Mouse (Mus musculus): Measurements from ENCODE around the gene Rab3b.
"Not testable (repeated sequence)": the region's sequence is repeated elsewhere in the genome, so short reads cannot be mapped to it uniquely, and the experiment has no call there.

Rab3b gene

DNA sequence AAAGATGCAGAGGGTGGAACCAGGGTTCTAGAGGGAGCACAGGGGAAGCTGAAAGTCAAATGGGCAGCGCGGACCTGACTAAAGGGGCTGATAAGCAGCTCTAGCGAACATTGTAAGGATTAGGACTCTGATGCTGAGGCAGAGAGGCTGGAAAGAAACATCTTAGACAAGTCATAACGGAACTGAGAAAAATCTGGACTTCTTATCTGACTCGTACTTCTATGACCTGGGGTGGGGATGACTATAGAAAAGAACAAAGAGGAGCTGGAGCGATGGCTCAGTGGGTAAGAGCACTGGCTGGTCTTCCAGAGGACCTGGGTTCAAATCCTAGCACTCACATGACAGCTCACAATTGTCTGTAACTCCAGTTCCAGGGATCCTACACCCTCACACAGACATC, 962 bp upstream of the Rab3b start:
- in situ Hi-C loops (cut with MboI; ENCODE audit: low pct_unique_long_range_greater_than_20kb in 1 of 2, low sequenced_read_pairs in 2 of 2, unreplicated experiment in 1 of 2): loop anchor here in 1 of 2 experiments (10.0 kb wide), 1 partner anchor 97 kb away; no protein-coding TSS in a partner anchor

DNA sequence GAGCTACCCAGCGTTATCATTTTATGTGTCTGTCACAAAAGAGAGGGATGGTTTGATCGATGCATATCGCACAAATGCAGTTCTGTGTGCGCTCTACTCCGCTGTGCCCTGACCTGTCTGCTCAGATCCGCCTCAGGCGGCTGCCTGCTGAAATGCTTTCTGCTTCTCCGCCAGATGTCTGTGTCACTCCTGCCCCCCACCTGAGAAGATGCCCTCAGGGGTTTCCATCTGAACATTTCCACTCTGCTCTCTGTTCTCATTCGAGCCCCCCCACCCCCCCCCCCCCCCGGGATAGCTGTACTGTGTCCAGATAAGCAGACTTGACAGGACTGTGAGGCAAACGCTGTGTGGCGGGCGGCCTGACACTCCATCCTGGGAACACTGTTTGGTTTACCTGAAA, 5.0 kb downstream of the Rab3b start:
- in situ Hi-C loops (cut with MboI; ENCODE audit: low pct_unique_long_range_greater_than_20kb in 1 of 2, low sequenced_read_pairs in 2 of 2, unreplicated experiment in 1 of 2): no loop called here

DNA sequence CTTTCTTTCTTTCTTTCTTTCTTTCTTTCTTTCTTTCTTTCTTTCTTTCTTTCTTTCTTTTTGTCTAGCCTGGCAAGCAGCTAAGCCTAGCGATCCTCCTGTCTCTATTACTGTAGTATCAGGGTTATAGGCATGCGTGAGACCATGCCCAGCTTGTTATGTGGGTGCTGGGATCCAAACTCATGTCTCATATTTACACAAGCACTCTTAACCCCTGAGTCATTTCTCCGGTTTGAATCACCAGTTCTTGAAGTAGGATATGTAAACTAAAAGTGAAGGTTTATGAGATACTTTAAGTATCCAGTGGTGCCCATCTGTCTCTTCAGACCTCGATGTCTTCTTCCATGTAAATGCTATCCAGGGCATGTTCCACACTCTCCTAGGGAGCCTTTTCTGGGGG, 8.6 kb downstream of the Rab3b start:
- in situ Hi-C loops (cut with MboI; ENCODE audit: low pct_unique_long_range_greater_than_20kb in 1 of 2, low sequenced_read_pairs in 2 of 2, unreplicated experiment in 1 of 2): no loop called here

DNA sequence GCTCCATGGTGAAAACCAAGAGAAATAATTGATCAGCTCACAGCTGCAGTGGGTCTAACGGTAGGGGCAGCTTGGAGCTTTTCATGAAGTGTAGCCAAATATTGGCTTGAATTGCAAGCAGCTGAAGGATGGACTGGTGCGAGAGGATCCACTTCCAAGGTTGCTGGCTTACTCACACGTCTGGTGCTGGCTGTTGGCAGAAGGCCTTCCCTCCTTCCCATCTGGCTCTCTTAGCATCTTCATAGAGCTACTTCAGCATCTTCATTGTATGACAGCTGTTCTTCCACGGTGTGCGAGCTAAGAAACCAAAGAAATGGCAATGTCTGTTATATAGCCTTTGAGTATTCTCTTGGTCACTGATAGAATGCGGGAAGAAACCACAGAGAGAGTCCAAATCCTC, 12.0 kb downstream of the Rab3b start:
- in situ Hi-C loops (cut with MboI; ENCODE audit: low pct_unique_long_range_greater_than_20kb in 1 of 2, low sequenced_read_pairs in 2 of 2, unreplicated experiment in 1 of 2): no loop called here

DNA sequence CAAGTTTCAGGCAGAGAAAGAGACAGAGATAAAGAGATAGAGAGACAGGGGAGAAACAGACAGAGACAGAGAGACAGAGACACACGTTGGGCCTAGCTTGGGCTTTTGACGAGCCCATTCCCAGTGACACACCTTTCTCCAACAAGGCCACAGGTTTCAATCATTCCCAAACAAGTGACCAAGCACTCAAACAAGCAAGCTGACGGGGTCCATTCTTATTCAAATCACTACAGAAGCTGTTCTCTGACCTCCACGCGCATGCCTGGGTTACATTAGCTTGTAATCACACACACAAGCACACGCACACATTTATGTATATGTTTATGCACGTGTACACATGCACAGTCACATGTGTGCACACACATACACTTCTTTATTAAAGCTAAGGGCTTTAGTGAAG, 21.6 kb downstream of the Rab3b start:
- in situ Hi-C loops (cut with MboI; ENCODE audit: low pct_unique_long_range_greater_than_20kb in 1 of 2, low sequenced_read_pairs in 2 of 2, unreplicated experiment in 1 of 2): no loop called here

DNA sequence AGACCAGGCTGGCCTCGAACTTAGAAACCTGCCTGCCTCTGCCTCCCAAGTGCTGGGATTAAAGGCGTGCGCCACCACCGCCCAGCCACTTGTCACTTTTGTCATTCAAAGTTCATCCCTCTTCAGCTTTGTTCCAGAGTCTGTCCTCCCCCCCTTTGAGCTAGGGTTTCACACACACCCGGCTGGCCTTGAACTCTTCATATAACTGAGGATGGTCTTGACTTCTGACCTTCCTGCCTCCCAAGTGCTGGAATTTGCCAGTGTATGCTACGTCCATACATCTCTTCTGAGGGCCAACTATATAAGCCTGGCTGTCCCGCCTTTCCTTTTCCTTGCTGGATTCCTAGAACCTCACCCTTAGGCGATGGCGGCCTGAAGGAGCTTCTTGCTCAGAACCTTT, 24.0 kb downstream of the Rab3b start:
- in situ Hi-C loops (cut with MboI; ENCODE audit: low pct_unique_long_range_greater_than_20kb in 1 of 2, low sequenced_read_pairs in 2 of 2, unreplicated experiment in 1 of 2): no loop called here

DNA sequence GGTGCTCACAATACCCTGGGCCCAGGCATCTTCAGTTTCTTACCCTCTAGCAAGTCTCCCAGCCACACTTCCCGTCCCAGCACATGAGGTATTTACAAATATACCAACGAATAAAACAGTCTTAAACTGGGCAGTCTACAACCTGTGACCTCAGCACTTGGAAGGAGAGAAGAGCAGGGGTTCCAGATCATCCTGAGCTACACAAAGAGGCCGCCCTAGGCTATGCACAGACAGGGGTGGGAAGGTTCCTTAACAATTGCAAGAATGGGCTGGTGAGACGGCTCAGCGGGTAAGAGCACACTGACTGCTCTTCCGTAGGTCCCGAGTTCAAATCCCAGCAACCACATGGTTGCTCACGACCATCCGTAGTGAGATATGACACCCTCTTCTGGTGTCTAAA, 24.5 kb downstream of the Rab3b start:
- in situ Hi-C loops (cut with MboI; ENCODE audit: low pct_unique_long_range_greater_than_20kb in 1 of 2, low sequenced_read_pairs in 2 of 2, unreplicated experiment in 1 of 2): no loop called here

DNA sequence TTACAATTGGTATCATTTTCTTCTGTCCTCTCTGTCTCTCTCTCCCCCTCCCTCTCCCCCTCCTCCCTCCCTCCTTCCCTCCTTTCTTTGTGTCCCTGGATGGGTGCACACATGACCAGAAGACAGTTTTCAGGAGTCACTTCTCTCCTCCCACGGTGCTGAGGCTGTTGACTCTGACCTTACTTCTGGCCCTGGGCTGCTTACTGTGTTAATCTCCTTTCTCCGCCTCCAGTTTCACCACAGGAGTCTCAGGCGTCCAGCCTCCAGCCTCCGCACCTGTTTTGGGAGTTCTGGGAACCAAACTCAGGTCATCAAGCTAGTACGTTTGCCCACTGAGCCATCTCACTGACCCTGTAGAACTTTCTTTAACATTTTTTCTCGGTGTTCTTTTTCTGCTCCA, 25.2 kb downstream of the Rab3b start:
- in situ Hi-C loops (cut with MboI; ENCODE audit: low pct_unique_long_range_greater_than_20kb in 1 of 2, low sequenced_read_pairs in 2 of 2, unreplicated experiment in 1 of 2): no loop called here

DNA sequence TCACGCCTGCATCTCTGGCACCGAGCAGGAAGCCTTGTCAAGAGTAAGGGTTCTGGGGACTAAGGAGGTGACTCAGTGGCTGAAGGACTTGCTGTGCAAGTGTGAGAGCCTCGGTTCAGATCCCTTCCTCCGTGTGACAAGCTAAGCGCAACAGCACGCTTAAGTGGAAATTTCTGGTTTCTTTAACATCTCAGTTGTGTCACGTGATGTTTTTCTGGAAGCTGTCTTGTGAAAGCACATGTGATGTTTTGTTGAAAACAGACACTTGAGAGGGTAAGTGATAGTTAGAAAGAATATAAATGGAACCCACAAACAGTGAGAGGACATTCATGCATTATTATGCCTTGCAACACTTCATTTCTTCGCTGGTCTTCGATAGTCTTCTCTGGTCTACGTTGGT, 25.9 kb downstream of the Rab3b start:
- in situ Hi-C loops (cut with MboI; ENCODE audit: low pct_unique_long_range_greater_than_20kb in 1 of 2, low sequenced_read_pairs in 2 of 2, unreplicated experiment in 1 of 2): loop anchor here in 1 of 2 experiments (5.0 kb wide), 1 partner anchor 37 kb away; no protein-coding TSS in a partner anchor

DNA sequence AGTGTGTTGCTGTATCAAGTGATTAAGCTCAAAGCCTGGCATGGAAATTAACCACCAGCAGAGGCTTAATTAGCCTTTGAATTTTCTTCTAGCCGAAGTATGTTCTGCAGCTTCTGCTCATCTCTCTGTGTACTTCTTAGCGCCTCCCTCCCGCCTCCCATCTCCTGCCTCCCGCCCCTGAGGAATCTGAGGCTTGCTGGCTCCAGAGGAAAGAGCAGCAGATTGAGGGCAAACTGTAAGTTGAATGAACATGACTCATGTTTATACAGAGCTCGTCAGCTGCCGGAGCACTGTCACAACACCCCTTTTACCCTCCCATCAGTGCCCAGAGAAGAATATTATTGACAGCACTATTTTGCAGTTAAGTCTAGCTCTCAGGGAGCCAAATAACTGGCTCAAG, 27.0 kb downstream of the Rab3b start:
- in situ Hi-C loops (cut with MboI; ENCODE audit: low pct_unique_long_range_greater_than_20kb in 1 of 2, low sequenced_read_pairs in 2 of 2, unreplicated experiment in 1 of 2): loop anchor here in 1 of 2 experiments (5.0 kb wide), 1 partner anchor 39 kb away; no protein-coding TSS in a partner anchor

DNA sequence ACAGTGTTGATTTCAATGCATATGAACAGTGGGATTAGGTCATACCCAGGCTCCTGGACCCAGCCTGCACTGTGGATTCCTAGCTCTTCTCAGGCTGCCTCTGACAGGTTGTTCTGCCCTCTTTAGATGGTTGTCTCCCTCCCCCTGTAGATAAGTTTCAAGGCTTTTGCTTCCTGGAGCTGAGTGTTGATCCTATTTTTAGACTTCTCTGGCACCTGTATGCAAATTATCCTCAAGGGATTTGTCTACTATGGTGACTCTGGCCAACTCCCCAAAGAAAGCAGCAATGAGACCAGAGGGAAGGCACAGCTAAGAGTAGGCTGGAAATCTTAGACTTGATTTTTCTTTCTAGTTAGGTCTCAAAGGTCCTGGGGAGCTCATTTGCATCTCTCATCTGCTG, 28.6 kb downstream of the Rab3b start:
- in situ Hi-C loops (cut with MboI; ENCODE audit: low pct_unique_long_range_greater_than_20kb in 1 of 2, low sequenced_read_pairs in 2 of 2, unreplicated experiment in 1 of 2): loop anchor here in 1 of 2 experiments (5.0 kb wide), 1 partner anchor 40 kb away; no protein-coding TSS in a partner anchor

DNA sequence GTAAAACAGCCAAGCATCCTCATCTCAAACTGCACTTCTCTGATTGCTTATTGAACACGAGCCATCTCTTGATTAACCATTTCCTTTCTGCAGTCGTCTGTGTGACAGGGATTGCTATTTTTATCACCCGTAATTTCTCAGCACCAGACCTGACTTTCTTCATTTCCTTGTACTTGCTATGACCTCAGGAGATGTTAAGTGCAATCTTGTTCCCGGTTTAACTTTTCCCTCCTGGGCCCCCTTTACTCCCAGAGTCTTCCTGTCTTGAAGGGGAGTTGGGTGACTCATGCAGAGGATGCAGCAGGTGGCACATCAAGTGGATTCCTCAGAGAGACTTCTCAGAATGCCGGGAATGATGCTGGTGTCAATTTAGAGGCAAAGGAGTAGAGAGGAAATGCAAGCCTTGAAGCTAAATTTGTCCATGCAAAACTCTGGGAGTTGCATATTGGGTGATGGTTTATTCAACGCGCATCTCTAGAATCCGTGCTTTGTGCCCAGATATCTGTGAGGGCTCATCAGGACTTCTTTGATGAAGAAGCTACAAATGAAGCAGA, 31.1 kb downstream of the Rab3b start:
- in situ Hi-C loops (cut with MboI; ENCODE audit: low pct_unique_long_range_greater_than_20kb in 1 of 2, low sequenced_read_pairs in 2 of 2, unreplicated experiment in 1 of 2): loop anchor here in 1 of 2 experiments (5.0 kb wide), 1 partner anchor 43 kb away; no protein-coding TSS in a partner anchor

DNA sequence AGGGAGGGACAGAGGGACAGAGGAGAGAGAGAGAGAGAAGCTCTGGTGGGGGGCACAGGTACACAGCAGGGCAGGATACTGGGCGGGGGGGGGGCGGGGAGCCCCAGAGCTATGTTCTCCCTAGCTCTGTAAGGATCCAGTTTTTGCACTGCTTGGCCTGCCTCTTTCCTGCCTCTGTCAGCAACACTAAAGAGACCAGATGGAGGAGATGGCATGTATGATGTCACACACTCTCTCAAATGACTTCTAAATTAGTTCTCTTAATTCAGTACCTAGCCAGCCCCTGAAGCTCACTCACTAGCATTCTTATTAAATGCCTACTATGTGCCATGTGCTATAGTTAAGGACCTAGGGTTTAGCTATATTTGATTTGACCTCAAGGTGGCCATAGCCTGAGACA, 33.0 kb downstream of the Rab3b start:
- in situ Hi-C loops (cut with MboI; ENCODE audit: low pct_unique_long_range_greater_than_20kb in 1 of 2, low sequenced_read_pairs in 2 of 2, unreplicated experiment in 1 of 2): no loop called here

DNA sequence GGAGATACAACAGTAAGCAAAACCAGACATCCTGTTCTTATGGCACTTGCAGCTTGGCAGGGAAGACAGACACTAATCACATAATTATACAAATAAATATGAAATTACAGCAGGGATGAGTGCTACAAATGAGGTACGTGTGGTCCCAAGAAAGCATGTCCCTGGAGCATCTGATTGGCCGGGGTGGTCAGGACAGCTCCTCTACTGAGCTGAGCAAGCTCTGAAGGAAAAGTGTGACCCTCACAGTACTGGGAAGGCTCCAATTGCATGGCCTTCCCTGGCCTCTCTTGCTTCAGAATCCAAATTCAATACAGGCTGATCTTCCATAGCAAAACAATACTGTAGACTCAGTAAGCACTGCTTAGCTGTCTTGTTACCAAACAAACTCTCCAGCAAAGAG, 34.3 kb downstream of the Rab3b start:
- in situ Hi-C loops (cut with MboI; ENCODE audit: low pct_unique_long_range_greater_than_20kb in 1 of 2, low sequenced_read_pairs in 2 of 2, unreplicated experiment in 1 of 2): no loop called here

DNA sequence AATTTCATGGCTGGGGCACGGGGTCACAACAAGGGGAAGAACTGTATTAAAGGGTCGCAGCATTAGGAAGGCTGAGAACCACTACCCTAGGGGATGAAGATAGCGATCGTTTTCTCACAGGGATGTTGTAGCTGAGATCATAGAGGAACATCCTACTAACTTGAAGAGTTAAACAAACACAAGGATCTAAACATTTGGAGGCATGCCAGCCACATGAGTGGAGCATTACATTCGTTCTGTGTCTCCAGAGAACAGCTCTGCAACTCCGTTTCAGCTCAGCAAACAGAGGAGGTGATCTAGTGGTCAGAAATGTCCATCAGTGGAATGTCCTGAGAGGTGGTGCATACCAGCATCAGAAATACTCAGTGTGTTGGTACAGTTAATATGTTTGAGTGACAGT, 35.5 kb downstream of the Rab3b start:
- in situ Hi-C loops (cut with MboI; ENCODE audit: low pct_unique_long_range_greater_than_20kb in 1 of 2, low sequenced_read_pairs in 2 of 2, unreplicated experiment in 1 of 2): no loop called here

DNA sequence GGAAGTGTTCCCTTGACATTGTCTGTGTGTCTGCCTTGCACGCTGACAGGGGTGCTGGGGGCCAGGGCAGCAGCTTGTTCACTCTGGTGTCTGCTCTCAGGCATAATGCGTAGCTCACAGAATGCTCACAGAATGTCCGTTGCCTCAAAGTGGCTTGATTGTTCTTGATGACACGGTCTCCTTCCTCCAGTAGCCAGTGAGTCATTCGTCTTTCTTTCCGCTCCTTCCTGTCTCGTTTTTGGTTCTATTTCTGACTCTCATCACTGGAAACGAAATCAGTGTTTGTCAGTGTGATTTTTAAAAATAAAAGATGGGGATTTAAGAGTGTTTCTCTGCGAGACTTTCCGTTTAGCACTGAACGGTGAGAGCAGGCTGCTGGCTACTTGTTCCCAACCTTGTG, 36.2 kb downstream of the Rab3b start:
- in situ Hi-C loops (cut with MboI; ENCODE audit: low pct_unique_long_range_greater_than_20kb in 1 of 2, low sequenced_read_pairs in 2 of 2, unreplicated experiment in 1 of 2): no loop called here

DNA sequence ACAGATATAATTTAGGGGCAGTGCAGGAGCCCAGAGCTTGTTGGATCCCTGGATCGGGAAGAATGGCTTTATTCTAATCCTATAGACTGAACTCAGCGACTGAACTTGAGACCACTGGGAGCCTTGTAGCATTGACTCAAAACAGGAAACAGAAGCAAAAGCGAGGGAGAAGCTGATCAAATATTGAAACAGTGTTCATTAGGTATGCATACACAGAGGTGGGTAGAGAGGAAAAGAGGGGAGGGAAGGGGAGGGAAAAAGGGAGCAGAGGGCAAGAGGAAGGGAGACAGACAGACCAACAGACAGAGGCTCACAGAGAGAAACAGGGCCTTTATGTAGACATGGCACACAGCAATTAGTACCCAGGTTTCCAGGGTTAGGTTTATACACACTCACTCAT, 38.8 kb downstream of the Rab3b start:
- in situ Hi-C loops (cut with MboI; ENCODE audit: low pct_unique_long_range_greater_than_20kb in 1 of 2, low sequenced_read_pairs in 2 of 2, unreplicated experiment in 1 of 2): no loop called here

DNA sequence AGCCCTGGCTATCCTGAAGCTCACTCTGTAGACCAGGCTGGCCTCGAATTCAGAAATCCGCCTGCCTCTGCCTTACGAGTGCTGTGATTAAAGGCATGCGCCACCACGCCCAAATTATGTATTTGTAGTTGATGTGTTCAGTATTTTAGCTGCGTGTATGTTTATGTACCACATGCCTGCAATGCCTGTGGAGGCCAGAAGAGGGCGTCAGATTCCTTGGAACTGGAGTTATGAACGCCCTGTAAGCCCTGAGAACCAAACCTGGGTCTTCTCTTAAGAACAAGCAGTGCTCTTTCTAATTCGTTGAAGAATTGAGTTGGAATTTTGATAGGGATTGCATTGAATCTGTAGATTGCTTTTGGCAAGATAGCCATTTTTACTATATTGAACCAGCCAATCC, 49.1 kb downstream of the Rab3b start:
- in situ Hi-C loops (cut with MboI; ENCODE audit: low pct_unique_long_range_greater_than_20kb in 1 of 2, low sequenced_read_pairs in 2 of 2, unreplicated experiment in 1 of 2): not testable (repeated sequence)

DNA sequence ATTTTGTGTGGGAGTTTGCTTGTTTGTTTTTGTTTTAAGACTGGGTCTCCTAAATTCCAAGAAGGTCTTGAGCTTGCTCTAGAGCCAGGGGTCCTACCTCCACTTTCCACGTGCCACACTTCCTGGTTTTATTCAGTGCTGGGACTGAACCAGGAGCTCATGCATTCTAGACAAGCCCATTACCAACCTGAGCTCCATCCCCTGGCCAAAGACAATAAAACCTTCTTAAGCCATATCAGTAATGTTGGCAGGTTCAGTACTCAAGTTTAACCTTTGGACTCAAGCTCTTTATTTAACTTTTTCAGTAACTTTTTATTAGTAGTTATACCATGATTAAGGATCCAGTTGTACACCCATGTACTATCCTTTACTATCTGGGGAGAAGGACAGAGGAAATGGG, 54.3 kb downstream of the Rab3b start:
- in situ Hi-C loops (cut with MboI; ENCODE audit: low pct_unique_long_range_greater_than_20kb in 1 of 2, low sequenced_read_pairs in 2 of 2, unreplicated experiment in 1 of 2): no loop called here

DNA sequence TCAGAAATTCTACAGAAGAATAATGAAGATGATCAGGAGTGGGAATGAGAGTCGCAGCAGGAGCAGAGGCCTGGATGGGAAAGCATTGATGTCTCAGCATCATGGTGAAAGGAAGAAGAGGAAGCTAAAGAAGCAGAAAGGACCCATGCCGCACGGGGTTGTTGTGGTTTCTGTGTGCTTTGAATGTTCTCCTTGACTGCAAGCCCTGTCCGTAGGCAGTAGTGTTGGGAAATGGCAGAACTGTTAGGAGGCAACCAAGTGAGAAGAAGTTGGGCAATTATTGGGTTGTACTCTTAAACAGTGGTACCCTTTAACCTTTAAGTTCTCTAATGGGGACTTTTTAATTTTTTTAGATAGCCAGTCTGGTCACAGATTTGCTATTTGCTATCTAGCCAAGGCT, 56.0 kb downstream of the Rab3b start:
- in situ Hi-C loops (cut with MboI; ENCODE audit: low pct_unique_long_range_greater_than_20kb in 1 of 2, low sequenced_read_pairs in 2 of 2, unreplicated experiment in 1 of 2): no loop called here
